Mouse (Mus musculus) liver, embryonic 15.5 days (tissue): ENCODE results near the gene Ston2. TPM values are rescaled to one million over a fixed set of nuclear protein-coding genes. Genes with fewer than 3 reads are reported as not detected.
"Not testable (repeated sequence)": the region's sequence is repeated elsewhere in the genome, so short reads cannot be mapped to it uniquely, and the experiment has no call there.

ENCODE experiments used
- ATAC-seq: fragments of 200-750 bp; cut with Nextera tagmentation; 2 replicates; pipeline ENCODE4 v1.8.0; 2017; ENCODE audit warnings: moderate number of reproducible peaks, mild to moderate bottlenecking, moderate library complexity; ENCODE audit not compliant: insufficient read depth
- H3K27ac ChIP-seq: fragments of 300-500 bp; sonication (generic); replicated peaks from 2 replicates; pipeline ENCODE4 v1.5.1; 2015; ENCODE audit warnings: mild to moderate bottlenecking, inconsistent platforms
- H3K27me3 ChIP-seq: fragments of 300-500 bp; sonication (generic); 2 replicates; pipeline ENCODE4 v1.6.1; 2015; ENCODE audit warnings: mild to moderate bottlenecking, inconsistent platforms
- H3K36me3 ChIP-seq: fragments of 300-500 bp; sonication (generic); replicated peaks from 2 replicates; pipeline ENCODE4 v1.6.1; 2015; ENCODE audit warnings: moderate library complexity, mild to moderate bottlenecking, inconsistent platforms
- H3K4me1 ChIP-seq: fragments of 300-500 bp; sonication (generic); replicated peaks from 2 replicates; pipeline ENCODE4 v1.6.1; 2015; ENCODE audit warnings: inconsistent platforms
- H3K4me2 ChIP-seq: fragments of 300-500 bp; sonication (generic); 2 replicates; pipeline ENCODE4 v1.6.1; 2015; ENCODE audit warnings: moderate library complexity, mild to moderate bottlenecking, inconsistent platforms
- H3K4me3 ChIP-seq: fragments of 300-500 bp; sonication (generic); replicated peaks from 2 replicates; pipeline ENCODE4 v1.5.1; 2015; ENCODE audit warnings: mild to moderate bottlenecking, inconsistent platforms
- H3K9ac ChIP-seq: fragments of 300-500 bp; sonication (generic); 2 replicates; pipeline ENCODE4 v1.6.1; 2015; ENCODE audit warnings: moderate library complexity, mild to moderate bottlenecking, inconsistent platforms
- H3K9me3 ChIP-seq: fragments of 300-500 bp; sonication (generic); replicated peaks from 2 replicates; pipeline ENCODE4 v1.6.1; 2016; ENCODE audit warnings: inconsistent platforms
- WGBS: fragments of 180-500 bp; shearing (Covaris S2); methylation state at CpG from one replicate; pipeline ENCODE4 v1.1.7; 2015; ENCODE audit warnings: mixed read lengths; ENCODE audit not compliant: insufficient replicate concordance; 5-methylcytosine and 5-hydroxymethylcytosine counted together
- polyA plus RNA-seq: library from polyadenylated mRNA; unstranded; fragments of >200 nt; fragmentation: Nextera tagmentation; extraction: Ambion mirVana; gene quantifications from 2 replicates; pipeline ENCODE4 v1.2.1, GENCODE M21; 2015

The Ston2 gene
- polyA plus RNA-seq, 1 experiment from 2014 or later: 13.6 TPM

- Histone ChIP-seq H3K27ac (no peak overlapping the region), H3K36me3 (no peaks in the 10 kb centered on the region), H3K4me3 (no peak overlapping the region), H3K4me1 (no peaks in the 10 kb centered on the region), H3K9ac (no peak overlapping the region), H3K9me3 (no peaks in the 10 kb centered on the region), H3K4me2 (no peak overlapping the region), H3K27me3 (no peaks in the 10 kb centered on the region)
- 46% methylated on average over 6 of the region's 6 CpGs for WGBS
- ATAC-seq: peak; percentile 49; the same call in 1 of the 2 replicates
Observed at GRCm38 (mm10) chr12:91789801-91790200, 1.6 kb upstream of the Ston2 start.

DNA sequence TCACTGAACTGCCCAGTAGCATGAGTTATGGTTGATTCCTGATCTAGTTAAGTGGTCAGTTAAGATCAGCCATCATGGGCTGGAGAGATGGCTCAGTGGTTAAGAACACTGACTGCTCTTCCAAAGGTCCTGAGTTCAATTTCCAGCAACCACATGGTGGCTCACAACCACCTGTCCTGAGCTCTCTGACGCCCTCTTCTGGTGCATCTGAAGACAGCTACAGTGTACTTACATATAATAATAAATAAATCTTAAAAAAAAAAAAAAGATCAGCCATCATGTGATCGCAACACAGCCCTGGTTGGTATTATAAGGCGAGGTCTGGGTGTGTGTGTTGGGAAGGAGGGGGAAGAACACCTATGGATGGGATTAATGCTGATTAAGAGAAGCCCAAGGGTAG is 259 bp upstream of the Ston2 start:
- not testable (repeated sequence) for H3K4me3 ChIP-seq, H3K9ac ChIP-seq, H3K4me2 ChIP-seq, H3K4me1 ChIP-seq, ATAC-seq, H3K9me3 ChIP-seq, H3K27ac ChIP-seq, H3K36me3 ChIP-seq, H3K27me3 ChIP-seq
- WGBS: 45% methylated on average over 3 of the region's 3 CpGs

- Histone ChIP-seq H3K4me2 (no peak overlapping the region), H3K27ac (no peak overlapping the region), H3K9me3 (no peaks in the 10 kb centered on the region), H3K4me1 (no peaks in the 10 kb centered on the region), H3K9ac (no peak overlapping the region), H3K27me3 (no peaks in the 10 kb centered on the region), H3K4me3 (no peak overlapping the region), H3K36me3 (no peaks in the 10 kb centered on the region)
- 51% methylated on average over 10 of the region's 10 CpGs for WGBS
- ATAC-seq: no peak
Observed at GRCm38 (mm10) chr12:91786355-91786754, 1.8 kb downstream of the Ston2 start.

DNA sequence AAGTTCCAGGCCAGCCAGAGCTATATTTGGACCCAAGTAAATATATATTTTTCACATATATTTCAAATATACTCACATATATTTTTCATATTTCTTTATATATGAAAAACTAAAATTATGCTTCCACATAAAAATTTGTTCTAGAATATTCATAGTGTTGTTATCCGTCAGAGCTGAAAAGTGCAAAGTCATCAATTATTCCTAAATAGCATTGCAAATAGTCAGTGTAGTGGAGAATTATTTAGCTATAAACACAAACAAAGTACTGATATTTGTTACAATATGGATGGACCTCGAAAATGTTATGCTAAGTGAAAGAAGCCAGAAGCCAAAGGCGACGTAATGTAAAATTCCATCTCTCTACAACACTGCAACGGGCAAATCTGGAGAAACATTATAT is 6.8 kb downstream of the Ston2 start:
- Histone ChIP-seq H3K27me3 (peaks cover 21% of the 10 kb centered on the region), H3K9me3 (no peaks in the 10 kb centered on the region), H3K9ac (no peak overlapping the region), H3K27ac (no peak overlapping the region), H3K36me3 (no peaks in the 10 kb centered on the region), H3K4me2 (no peak overlapping the region), H3K4me1 (peaks cover 27% of the 10 kb centered on the region), H3K4me3 (no peak overlapping the region)
- ATAC-seq: no peak
- 80% methylated on average over 5 of the region's 5 CpGs for WGBS

- Histone ChIP-seq H3K27me3 (peaks cover 21% of the 10 kb centered on the region), H3K9ac (no peak overlapping the region), H3K4me1 (peaks cover 32% of the 10 kb centered on the region), H3K9me3 (no peaks in the 10 kb centered on the region), H3K27ac (no peak overlapping the region), H3K36me3 (no peaks in the 10 kb centered on the region), H3K4me2 (no peak overlapping the region), H3K4me3 (no peak overlapping the region)
- 70% methylated on average over 3 of the region's 3 CpGs for WGBS
- ATAC-seq: no peak
Observed at GRCm38 (mm10) chr12:91780531-91780930, 7.7 kb downstream of the Ston2 start.

DNA sequence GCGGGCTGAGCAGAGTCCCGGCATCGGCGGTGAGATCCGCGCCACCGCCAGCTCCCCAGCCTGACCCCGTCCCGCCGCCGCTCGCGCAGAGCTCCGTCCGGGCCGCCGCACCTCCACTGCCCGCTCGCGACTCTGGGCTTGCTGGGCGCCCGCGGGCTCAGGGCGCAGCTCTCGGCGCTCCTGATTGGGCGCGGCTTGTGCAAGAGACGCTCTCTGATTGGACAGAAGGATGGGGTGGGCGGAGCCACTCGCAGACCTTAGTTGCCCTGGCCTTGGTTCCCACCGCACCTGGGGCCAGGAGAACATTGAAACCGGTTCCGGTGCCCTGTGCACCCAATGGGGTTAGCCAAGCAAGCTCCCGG is 9.2 kb downstream of the Ston2 start:
- H3K4me1 ChIP-seq: peaks cover 43% of the 10 kb centered on the region
- ATAC-seq: peak; percentile 90
- peak overlapping the region; percentile 70 for H3K4me3 ChIP-seq
- H3K27ac ChIP-seq: 0 out of 2 replicates have a peak overlapping the region, but pooled peaks have one; percentile 4
- H3K27me3 ChIP-seq: peaks cover 21% of the 10 kb centered on the region
- H3K36me3 ChIP-seq: no peaks in the 10 kb centered on the region
- H3K9ac ChIP-seq: peak overlapping the region; percentile 60
- peak overlapping the region; percentile 95 for H3K4me2 ChIP-seq
- H3K9me3 ChIP-seq: no peaks in the 10 kb centered on the region
- under 1% methylated on average over 35 of the region's 35 CpGs for WGBS

DNA sequence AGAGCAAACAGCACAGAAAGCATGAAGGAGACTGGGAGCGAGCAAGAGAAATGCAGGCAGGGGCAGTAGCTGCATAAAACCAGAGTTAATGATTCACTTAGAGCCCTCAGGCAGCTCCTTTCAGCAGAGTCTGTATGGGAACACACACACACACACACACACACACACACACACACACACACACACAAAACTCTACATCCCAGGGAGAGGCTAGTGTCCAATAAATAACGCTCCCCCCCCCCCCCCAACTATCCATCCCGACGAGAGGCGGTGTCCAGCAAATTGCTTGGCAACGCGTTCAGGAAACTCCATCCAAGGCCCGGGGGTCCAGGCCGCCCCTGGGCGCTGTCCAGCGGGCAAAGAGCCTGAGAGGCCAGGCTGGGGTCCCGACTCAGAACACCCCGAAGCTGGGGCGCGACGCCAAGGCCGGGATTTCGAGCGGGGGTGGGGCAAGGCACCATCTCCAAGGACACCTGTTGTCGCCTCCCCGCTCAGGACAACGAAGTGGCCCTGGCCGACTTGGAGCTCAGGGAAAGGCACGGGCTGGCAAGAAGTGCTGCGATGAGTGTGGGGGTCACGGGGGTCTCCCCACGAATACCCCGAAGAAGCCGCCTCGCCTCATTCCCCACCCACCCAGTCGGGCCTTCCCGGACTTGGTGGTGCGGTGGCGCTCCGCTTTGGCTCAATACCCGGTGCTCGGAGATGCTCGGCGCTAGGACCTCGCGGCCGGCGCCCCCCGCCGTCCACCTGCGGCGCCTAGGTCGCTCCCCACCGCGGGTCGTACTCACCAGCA is 9.8 kb downstream of the Ston2 start:
- Histone ChIP-seq H3K9me3 (no peaks in the 10 kb centered on the region), H3K4me3 (peak overlapping the region; percentile 70), H3K9ac (peak overlapping the region; percentile 60), H3K36me3 (no peaks in the 10 kb centered on the region), H3K4me1 (peaks cover 43% of the 10 kb centered on the region), H3K27ac (0 out of 2 replicates have a peak overlapping the region, but pooled peaks have one; percentile 4), H3K4me2 (peak overlapping the region; percentile 95), H3K27me3 (peaks cover 21% of the 10 kb centered on the region)
- ATAC-seq: peak; percentile 71
- 2% methylated on average over 50 of the region's 51 CpGs for WGBS

DNA sequence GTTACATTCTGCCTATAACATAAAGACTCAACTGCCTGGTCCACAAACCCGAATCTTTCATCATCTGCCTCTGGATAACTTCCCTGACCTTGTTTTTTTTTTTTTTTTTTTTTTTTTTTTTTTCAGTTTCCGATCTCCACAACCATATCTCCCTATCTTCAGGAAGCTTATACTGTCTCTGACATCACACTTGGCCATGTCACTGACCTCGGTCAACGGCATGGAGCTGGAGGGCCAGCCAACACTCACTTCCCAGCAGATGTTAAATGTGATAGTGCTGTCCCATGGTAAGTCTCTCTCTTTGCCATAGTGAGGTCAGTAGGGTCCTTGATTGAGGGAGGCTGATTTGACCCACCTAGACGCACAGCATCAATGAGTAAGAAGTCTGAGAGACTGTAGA is 11.8 kb downstream of the Ston2 start:
- Histone ChIP-seq H3K4me2 (no peak overlapping the region), H3K4me3 (no peak overlapping the region), H3K27me3 (peaks cover 21% of the 10 kb centered on the region), H3K9ac (no peak overlapping the region), H3K9me3 (no peaks in the 10 kb centered on the region), H3K4me1 (peaks cover 43% of the 10 kb centered on the region), H3K27ac (no peak overlapping the region), H3K36me3 (no peaks in the 10 kb centered on the region)
- no peak for ATAC-seq
- WGBS: 27% methylated on average over 5 of the region's 5 CpGs

DNA sequence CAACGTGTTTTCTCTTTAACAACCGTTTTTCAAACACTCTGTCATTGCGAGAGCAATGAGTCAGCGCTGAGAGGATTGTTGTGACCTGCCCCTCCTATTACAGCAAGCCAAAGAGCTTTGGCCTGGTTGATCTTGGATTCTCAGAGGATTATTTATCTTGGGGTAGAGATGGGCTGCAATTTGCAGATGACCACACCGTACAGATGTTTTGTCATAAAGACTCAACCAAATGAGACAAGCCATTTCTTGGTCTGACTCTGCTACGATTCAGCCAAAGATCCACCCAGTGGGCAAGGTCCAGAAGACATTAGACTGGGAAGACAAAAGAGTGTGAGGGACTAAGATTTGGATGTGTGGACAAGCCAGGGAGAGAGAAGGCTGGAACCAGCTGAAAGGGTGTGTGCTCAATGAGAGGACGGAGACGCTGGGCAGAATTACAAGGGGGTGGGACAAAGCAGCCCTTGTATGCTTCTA is 13.3 kb downstream of the Ston2 start:
- no peak overlapping the region; the same call in 1 of the 2 replicates for H3K27ac ChIP-seq
- 40% methylated on average over 8 of the region's 8 CpGs for WGBS
- H3K9ac ChIP-seq: no peak overlapping the region

DNA sequence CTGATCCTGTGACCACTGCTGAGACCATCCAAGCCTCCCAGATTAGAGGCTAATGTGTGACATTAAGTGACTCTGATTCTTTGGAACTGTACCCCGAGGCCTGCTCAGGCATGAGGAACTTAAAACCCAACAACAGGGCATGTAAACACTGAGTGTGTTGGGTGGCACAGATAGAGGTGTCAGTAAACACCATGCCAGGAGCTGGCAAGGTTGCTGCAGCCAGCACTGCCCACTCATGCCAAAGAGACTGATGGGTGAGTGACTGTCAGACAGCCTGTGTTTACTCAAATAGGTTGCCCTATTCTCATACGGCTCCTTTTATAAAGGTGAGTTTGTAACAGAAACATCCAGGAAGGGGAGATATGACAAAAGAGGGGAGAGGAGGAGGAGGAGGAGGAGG is 19.3 kb downstream of the Ston2 start:
- 48% methylated on average over 2 of the region's 2 CpGs for WGBS
- Histone ChIP-seq H3K9ac (no peak overlapping the region), H3K27me3 (peaks cover 15% of the 10 kb centered on the region), H3K4me1 (peaks cover 33% of the 10 kb centered on the region), H3K9me3 (no peaks in the 10 kb centered on the region), H3K4me2 (no peak overlapping the region), H3K36me3 (no peaks in the 10 kb centered on the region), H3K27ac (no peak overlapping the region), H3K4me3 (no peak overlapping the region)
- no peak for ATAC-seq

More for the DNA sequence above, 13.3 kb downstream of the Ston2 start:
- Histone ChIP-seq H3K4me3 (no peak overlapping the region), H3K4me1 (peaks cover 43% of the 10 kb centered on the region), H3K27me3 (peaks cover 20% of the 10 kb centered on the region), H3K4me2 (no peak overlapping the region), H3K36me3 (no peaks in the 10 kb centered on the region), H3K9me3 (no peaks in the 10 kb centered on the region)
- no peak for ATAC-seq

DNA sequence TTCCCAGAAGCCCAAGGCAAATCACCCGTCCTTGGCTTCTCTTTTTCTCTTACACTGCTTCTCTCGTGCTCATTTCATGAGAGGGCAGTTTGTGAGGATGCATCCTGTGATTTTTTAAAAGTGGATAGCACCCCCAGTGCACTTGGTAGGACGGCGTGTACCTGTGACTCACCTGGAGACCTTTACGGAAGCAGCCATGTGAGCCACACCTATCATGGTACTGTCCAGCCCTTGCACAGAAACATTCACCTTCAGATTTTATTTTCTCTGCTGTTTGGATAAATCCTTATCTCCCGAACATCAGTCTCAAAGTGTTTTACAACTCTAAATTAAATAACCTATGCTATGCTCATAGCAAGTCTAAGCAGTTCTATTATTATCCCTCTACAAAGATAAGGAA is 20.0 kb downstream of the Ston2 start:
- no peak overlapping the region for H3K9ac ChIP-seq
- no peaks in the 10 kb centered on the region for H3K9me3 ChIP-seq
- H3K4me3 ChIP-seq: no peak overlapping the region
- peaks cover 15% of the 10 kb centered on the region for H3K27me3 ChIP-seq
- WGBS: 66% methylated on average over 6 of the region's 6 CpGs
- ATAC-seq: no peak
- no peaks in the 10 kb centered on the region for H3K36me3 ChIP-seq
- H3K4me1 ChIP-seq: peaks cover 38% of the 10 kb centered on the region
- no peak overlapping the region for H3K4me2 ChIP-seq
- no peak overlapping the region for H3K27ac ChIP-seq
